Mouse (Mus musculus) ES-E14 (cell line): ENCODE results near the gene Lpar2. TPM values are rescaled to one million over a fixed set of nuclear protein-coding genes. Genes with fewer than 3 reads are reported as not detected.

ENCODE experiments used
- DNase-seq: peaks from one replicate; pipeline ENCODE4 v3.0.0-alpha.2; 2013; ENCODE audit warnings: low read depth, low spot score
- H3K27ac ChIP-seq: 2 replicates; pipeline ENCODE4 v1.5.1; 2012; ENCODE audit warnings: low read depth, mild to moderate bottlenecking, low read length, moderate library complexity, mixed read lengths; ENCODE audit not compliant: poor library complexity, insufficient read depth, severe bottlenecking
- H3K36me3 ChIP-seq: 2 replicates; pipeline ENCODE4 v1.6.1; 2012; ENCODE audit warnings: mild to moderate bottlenecking, low read length, moderate library complexity, mixed read lengths; ENCODE audit not compliant: control insufficient read depth, poor library complexity, insufficient read depth, severe bottlenecking
- H3K4me1 ChIP-seq, 2 experiments: fragments of 150-350 bp in 1 of 2; sonication (generic) in 1 of 2; 2 replicates each; pipeline ENCODE4 v1.6.1; 2012; ENCODE audit warnings: low read length in 2 of 2, mild to moderate bottlenecking in 1 of 2, mixed read lengths in 1 of 2; ENCODE audit not compliant: control insufficient read depth in 2 of 2, insufficient read depth in 2 of 2, poor library complexity in 1 of 2
- H3K4me3 ChIP-seq, 2 experiments: fragments of 150-350 bp in 1 of 2; sonication (generic) in 1 of 2; 2 replicates each; pipeline ENCODE4 v1.5.1; 2012; ENCODE audit warnings: low read length in 2 of 2, low read depth in 1 of 2, mild to moderate bottlenecking in 1 of 2, mixed read lengths in 1 of 2; ENCODE audit not compliant: insufficient read depth in 1 of 2, poor library complexity in 1 of 2, severe bottlenecking in 1 of 2
- H3K9ac ChIP-seq: 2 replicates; pipeline ENCODE4 v1.6.1; 2012; ENCODE audit warnings: low read depth, mild to moderate bottlenecking, low read length, mixed read lengths; ENCODE audit not compliant: poor library complexity, insufficient read depth, severe bottlenecking
- H3K9me3 ChIP-seq: fragments of 150-350 bp; sonication (generic); 2 replicates; pipeline ENCODE4 v1.6.1; 2012; ENCODE audit warnings: low read depth, mild to moderate bottlenecking, low read length; ENCODE audit not compliant: control insufficient read depth, insufficient read depth
- CHD2 ChIP-seq: IDR thresholded peaks from 2 replicates; pipeline ENCODE4 v1.6.1; 2014; ENCODE audit warnings: mild to moderate bottlenecking, low read depth, low read length, inconsistent platforms
- HCFC1 ChIP-seq: IDR thresholded peaks from 2 replicates; pipeline ENCODE4 v1.6.1; 2012; ENCODE audit warnings: low read length, inconsistent platforms, borderline replicate concordance; ENCODE audit not compliant: insufficient read depth
- MAFK ChIP-seq: IDR thresholded peaks from 2 replicates; pipeline ENCODE4 v1.6.1; 2014; ENCODE audit warnings: mild to moderate bottlenecking, low read depth, low read length, inconsistent platforms; ENCODE audit not compliant: insufficient read depth
- ZC3H11A ChIP-seq: IDR thresholded peaks from 2 replicates; pipeline ENCODE4 v1.6.1; 2012; ENCODE audit warnings: low read depth, mild to moderate bottlenecking, inconsistent platforms, low read length, borderline replicate concordance
- ZNF384 ChIP-seq: IDR thresholded peaks from 2 replicates; pipeline ENCODE4 v1.6.1; 2012; ENCODE audit warnings: low read depth, low read length, inconsistent platforms
- in situ Hi-C, 2 experiments: fragments of 600-800 bp; cut with MboI; formaldehyde crosslinking; loops; one replicate each; pipeline ENCODE4 v1.15.1; 2025; ENCODE audit warnings: low sequenced_read_pairs in 2 of 2, inconsistent platforms in 1 of 2; ENCODE audit not compliant: unreplicated experiment in 2 of 2
- total RNA-seq: library from RNA; depleted of rRNA; stranded (reverse); fragments of 300-350 nt; gene quantifications from 2 replicates; pipeline ENCODE4 v1.2.3, GENCODE M21; 2012; rRNA removed

Lpar2 gene
- 5.6 and 8.3 TPM in 2 replicates for total RNA-seq

DNA sequence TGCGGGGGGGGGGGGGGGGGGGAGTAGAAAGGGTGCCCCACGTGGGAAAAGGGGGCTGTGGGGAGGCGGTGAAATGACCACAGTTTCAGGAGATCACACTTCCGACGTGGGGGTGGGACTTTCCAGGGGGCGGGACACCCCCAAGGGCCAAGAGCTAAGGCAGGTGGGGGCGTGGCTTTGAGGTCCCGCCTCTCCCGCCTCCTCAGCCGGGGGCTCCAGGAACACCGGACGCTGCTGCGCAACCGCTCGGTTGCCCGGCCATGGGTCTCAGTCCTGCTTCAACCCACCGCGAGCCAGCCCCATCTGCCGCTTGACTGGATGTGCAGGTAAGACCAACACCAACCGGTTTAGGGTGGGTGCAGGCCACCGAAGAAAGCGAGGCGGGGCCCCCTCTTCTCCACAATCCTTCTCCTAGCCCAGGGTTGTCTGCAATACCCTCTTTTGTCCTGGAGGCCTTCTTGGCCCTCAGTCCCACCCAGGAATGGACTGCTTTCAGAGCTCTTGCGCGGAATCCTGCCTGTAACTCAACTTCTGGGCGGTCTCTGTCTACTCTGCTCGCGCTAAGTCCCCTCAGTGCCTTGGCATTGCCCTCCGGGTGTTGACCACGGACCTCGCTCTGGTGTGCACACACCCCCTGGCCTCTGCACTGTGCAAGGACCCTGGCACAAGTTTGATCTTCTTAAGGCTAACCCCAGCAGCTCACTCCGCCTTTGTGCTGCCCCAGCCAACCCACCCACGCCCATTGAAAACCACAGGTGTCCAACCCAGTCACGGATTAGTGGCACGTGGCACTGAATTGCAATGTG lies at the start of gene Lpar2:
Gene Lpar2 (plus strand): TSS at position 44 of the 806 bp plus-strand sequence.
- peak within 1 kb of the TSS; percentile 79 for H3K9ac ChIP-seq
- peaks cover 5% of the 10 kb centered on the region; the same call in 1 of the 2 replicates for H3K36me3 ChIP-seq
- peak within 1 kb of the TSS; percentile 36 for H3K27ac ChIP-seq
- H3K4me3 ChIP-seq: peak within 1 kb of the TSS; percentile 74 to 83
- TF ChIP-seq MAFK (no peak), CHD2 (no peak), ZC3H11A (no peak), HCFC1 (peak; percentile 30; the same call in 1 of the 2 replicates)
- DNase-seq: peak; percentile 72
- H3K9me3 ChIP-seq: no peaks in the 10 kb centered on the region
- in situ Hi-C loops: no loop called here
- peaks cover 0 to 19% of the 10 kb centered on the region in 2 experiments; a peak in 1 of 4 replicates for H3K4me1 ChIP-seq

GRCm38 (mm10) chr8:69774503-69775148 lies 47.6 kb upstream of the Lpar2 start, which contains the start of gene Gm20422:
Gene Gm20422, minus strand, starts transcription at chr8:69774886.
- in situ Hi-C loops: no loop called here
- 0 out of 2 replicates have a peak, but pooled peaks cover 2% of the 10 kb centered on the region for H3K36me3 ChIP-seq

GRCm38 (mm10) chr8:69775149-69775534 lies 47.1 kb upstream of the Lpar2 start:
- H3K9ac ChIP-seq: no peak overlapping the region
- in situ Hi-C loops: no loop called here
- no peak overlapping the region for H3K4me3 ChIP-seq
- H3K27ac ChIP-seq: no peak overlapping the region
- DNase-seq: no peak
- no peak for TF ChIP-seq CHD2
- no peak for TF ChIP-seq HCFC1
- TF ChIP-seq ZNF384: no peak
- TF ChIP-seq MAFK: no peak
- no peak for TF ChIP-seq ZC3H11A
- H3K4me1 ChIP-seq: peaks cover 2 to 8% of the 10 kb centered on the region in 2 experiments; a peak in 3 of 4 replicates
- H3K9me3 ChIP-seq: no peaks in the 10 kb centered on the region
- H3K36me3 ChIP-seq: 0 out of 2 replicates have a peak, but pooled peaks cover 2% of the 10 kb centered on the region

More at GRCm38 (mm10) chr8:69774503-69775148, 47.6 kb upstream of the Lpar2 start, which contains the start of gene Gm20422:
- peak within 1 kb of the TSS; percentile 86 to 87 for H3K4me3 ChIP-seq
- peak within 1 kb of the TSS; percentile 94 for H3K9ac ChIP-seq
- H3K9me3 ChIP-seq: no peaks in the 10 kb centered on the region
- no peak for TF ChIP-seq ZNF384
- no peak for TF ChIP-seq MAFK
- 0 out of 2 replicates have a peak, but pooled peaks have one; percentile 55 for TF ChIP-seq CHD2
- no peak for TF ChIP-seq ZC3H11A
- peak; percentile 68; the same call in 1 of the 2 replicates for TF ChIP-seq HCFC1
- H3K4me1 ChIP-seq: peaks cover 2 to 8% of the 10 kb centered on the region in 2 experiments; a peak in 3 of 4 replicates
- DNase-seq: peak; percentile 95
- peak within 1 kb of the TSS; percentile 95 for H3K27ac ChIP-seq

- Histone ChIP-seq H3K9ac (peak overlapping the region; percentile 90), H3K9me3 (no peaks in the 10 kb centered on the region), H3K27ac (peak overlapping the region; percentile 70), H3K4me3 (peak overlapping the region; percentile 59 to 68), H3K36me3 (no peaks in the 10 kb centered on the region), H3K4me1 (peaks cover 2 to 8% of the 10 kb centered on the region in 2 experiments; a peak in 3 of 4 replicates)
- in situ Hi-C loops: no loop called here
- no peak for DNase-seq
- no peak for TF ChIP-seq ZC3H11A
- TF ChIP-seq HCFC1: no peak
- TF ChIP-seq ZNF384: no peak
- no peak for TF ChIP-seq MAFK
- no peak for TF ChIP-seq CHD2
Measured at GRCm38 (mm10) chr8:69777111-69777510, 45.1 kb upstream of the Lpar2 start.
